Mouse (Mus musculus): ENCODE data around the gene Tbcel.

Gene Tbcel

GRCm38 (mm10) chr9:42441234-42441633 is 66.4 kb downstream of the Tbcel start:
- DNase-seq (ENCODE audit: low read depth): no peak

- no peak for DNase-seq (ENCODE audit: low read depth)
Measured at GRCm38 (mm10) chr9:42439446-42439845, 68.2 kb downstream of the Tbcel start.

GRCm38 (mm10) chr9:42432155-42432554 is 75.5 kb downstream of the Tbcel start:
- peak; percentile 4 for DNase-seq (ENCODE audit: low read depth)

- DNase-seq (ENCODE audit: low read depth): no peak
Measured at GRCm38 (mm10) chr9:42431606-42432005, 76.0 kb downstream of the Tbcel start.

GRCm38 (mm10) chr9:42428060-42428924 is 79.3 kb downstream of the Tbcel start:
- DNase-seq (ENCODE audit: low read depth): no peak

GRCm38 (mm10) chr9:42426661-42427358 is 80.8 kb downstream of the Tbcel start:
- DNase-seq (ENCODE audit: low read depth): no peak

GRCm38 (mm10) chr9:42423649-42424048 is 84.0 kb downstream of the Tbcel start:
- DNase-seq (ENCODE audit: low read depth): no peak

GRCm38 (mm10) chr9:42419687-42420086 is 87.9 kb downstream of the Tbcel start:
- no peak for DNase-seq (ENCODE audit: low read depth)

- no peak for DNase-seq (ENCODE audit: low read depth)
Measured at GRCm38 (mm10) chr9:42418786-42419185, 88.8 kb downstream of the Tbcel start.

GRCm38 (mm10) chr9:42417352-42417952 is 90.2 kb downstream of the Tbcel start:
- DNase-seq (ENCODE audit: low read depth): no peak

GRCm38 (mm10) chr9:42415184-42415583 is 92.4 kb downstream of the Tbcel start:
- DNase-seq (ENCODE audit: low read depth): no peak

GRCm38 (mm10) chr9:42413345-42413744 is 94.3 kb downstream of the Tbcel start:
- DNase-seq (ENCODE audit: low read depth): no peak

- no peak for DNase-seq (ENCODE audit: low read depth)
Measured at GRCm38 (mm10) chr9:42411296-42411695, 96.3 kb downstream of the Tbcel start.

GRCm38 (mm10) chr9:42405736-42406135 is 101.9 kb downstream of the Tbcel start:
- no peak for DNase-seq (ENCODE audit: low read depth)

GRCm38 (mm10) chr9:42401486-42401885 is 106.1 kb downstream of the Tbcel start:
- no peak for DNase-seq (ENCODE audit: low read depth)

GRCm38 (mm10) chr9:42399829-42400228 is 107.8 kb downstream of the Tbcel start, which contains the start of gene Tecta:
Gene Tecta, minus strand, starts transcription at chr9:42399929.
- DNase-seq (ENCODE audit: low read depth): no peak

GRCm38 (mm10) chr9:42396141-42396540 is 111.5 kb downstream of the Tbcel start:
- DNase-seq (ENCODE audit: low read depth): no peak

GRCm38 (mm10) chr9:42394903-42395302 is 112.7 kb downstream of the Tbcel start:
- DNase-seq (ENCODE audit: low read depth): no peak

- peak; percentile 73 for DNase-seq (ENCODE audit: low read depth)
Measured at GRCm38 (mm10) chr9:42394321-42394720, 113.3 kb downstream of the Tbcel start.

- DNase-seq (ENCODE audit: low read depth): peak; percentile 48
Measured at GRCm38 (mm10) chr9:42392927-42393326, 114.7 kb downstream of the Tbcel start.

GRCm38 (mm10) chr9:42388490-42388889 is 119.1 kb downstream of the Tbcel start:
- peak; percentile 44 for DNase-seq (ENCODE audit: low read depth)

- DNase-seq (ENCODE audit: low read depth): no peak
Measured at GRCm38 (mm10) chr9:42387038-42387437, 120.6 kb downstream of the Tbcel start.

GRCm38 (mm10) chr9:42385656-42386055 is 122.0 kb downstream of the Tbcel start:
- DNase-seq (ENCODE audit: low read depth): no peak

All from NIH3T3 (cell line).